Mouse (Mus musculus) forebrain, embryonic 14.5 days (tissue): Measurements from ENCODE around the gene Hsd11b1. TPM values are rescaled to one million over a fixed set of nuclear protein-coding genes. Genes with fewer than 3 reads are reported as not detected.

Source experiments
- ATAC-seq: fragments of 200-750 bp; cut with Nextera tagmentation; 2 replicates; pipeline ENCODE4 v1.8.0; 2017; ENCODE audit warnings: mild to moderate bottlenecking, moderate library complexity
- DNase-seq: peaks from one replicate; pipeline ENCODE4 v3.0.0-alpha.2; 2015; ENCODE audit warnings: low spot score
- H3K27ac ChIP-seq: fragments of 300-500 bp; sonication (generic); 2 replicates; pipeline ENCODE4 v1.5.1; 2014; ENCODE audit warnings: low read depth, mild to moderate bottlenecking, control low read depth, low read length, moderate library complexity
- H3K27me3 ChIP-seq: fragments of 300-500 bp; sonication (generic); replicated peaks from 2 replicates; pipeline ENCODE4 v1.6.1; 2014; ENCODE audit warnings: low read length, control low read depth, mixed read lengths; ENCODE audit not compliant: control insufficient read depth, insufficient read depth
- H3K36me3 ChIP-seq: fragments of 300-500 bp; sonication (generic); 2 replicates; pipeline ENCODE4 v1.6.1; 2014; ENCODE audit warnings: low read length, control low read depth; ENCODE audit not compliant: control insufficient read depth, insufficient read depth
- H3K4me1 ChIP-seq: fragments of 300-500 bp; sonication (generic); 2 replicates; pipeline ENCODE4 v1.6.1; 2014; ENCODE audit warnings: antibody characterized with exemption, low read length, control low read depth; ENCODE audit not compliant: control insufficient read depth, insufficient read depth
- H3K4me2 ChIP-seq: fragments of 300-500 bp; sonication (generic); 2 replicates; pipeline ENCODE4 v1.6.1; 2014; ENCODE audit warnings: mild to moderate bottlenecking, control low read depth, low read length
- H3K4me3 ChIP-seq: fragments of 300-500 bp; sonication (generic); 2 replicates; pipeline ENCODE4 v1.5.1; 2014; ENCODE audit warnings: low read depth, low read length, control low read depth
- H3K9ac ChIP-seq: fragments of 300-500 bp; sonication (generic); 2 replicates; pipeline ENCODE4 v1.6.1; 2014; ENCODE audit warnings: mild to moderate bottlenecking, low read length, control low read depth, moderate library complexity
- H3K9me3 ChIP-seq: fragments of 300-500 bp; sonication (generic); replicated peaks from 2 replicates; pipeline ENCODE4 v1.6.1; 2016; ENCODE audit warnings: low read length, control low read depth, mixed read lengths; ENCODE audit not compliant: control insufficient read depth
- WGBS: fragments of 180-500 bp; shearing (Covaris S2); extraction: QIAGEN DNeasy Blood & Tissue Kit; methylation state at CpG from one replicate; pipeline ENCODE4 v1.1.7; 2014; 5-methylcytosine and 5-hydroxymethylcytosine counted together
- polyA plus RNA-seq: library from polyadenylated mRNA; unstranded; fragments of >200 nt; fragmentation: Nextera tagmentation; extraction: Ambion mirVana; gene quantifications from 2 replicates; pipeline ENCODE4 v1.2.1, GENCODE M21; 2014

The Hsd11b1 gene
- polyA plus RNA-seq, 1 experiment from 2014 or later = 0.47 TPM

GRCm38 (mm10) chr1:193207503-193207902 lies 56.4 kb downstream of the Hsd11b1 start, which contains the start of gene Lamb3:
Gene Lamb3 (plus strand): TSS chr1:193207699.
- Histone ChIP-seq H3K4me2 (no peak within 1 kb of the TSS), H3K4me3 (no peak within 1 kb of the TSS), H3K9me3 (no peaks in the 10 kb centered on the region), H3K36me3 (no peaks in the 10 kb centered on the region), H3K27ac (no peak within 1 kb of the TSS), H3K27me3 (no peaks in the 10 kb centered on the region), H3K4me1 (no peaks in the 10 kb centered on the region), H3K9ac (no peak within 1 kb of the TSS)
- ATAC-seq (no peak), DNase-seq (no peak)
- WGBS = 88% methylated on average over 3 of the region's 3 CpGs

- 97% methylated on average over 2 of the region's 2 CpGs for WGBS
- no peaks in the 10 kb centered on the region for H3K36me3 ChIP-seq
- no peaks in the 10 kb centered on the region for H3K9me3 ChIP-seq
- no peak overlapping the region for H3K4me3 ChIP-seq
- no peak overlapping the region for H3K4me2 ChIP-seq
- H3K27me3 ChIP-seq = no peaks in the 10 kb centered on the region
- no peak overlapping the region for H3K27ac ChIP-seq
- no peak overlapping the region for H3K9ac ChIP-seq
- no peaks in the 10 kb centered on the region for H3K4me1 ChIP-seq
- ATAC-seq = no peak
- no peak for DNase-seq
Measured at GRCm38 (mm10) chr1:193205431-193205830, 58.4 kb downstream of the Hsd11b1 start.

GRCm38 (mm10) chr1:193203821-193204220 lies 60.1 kb downstream of the Hsd11b1 start:
- H3K4me2 ChIP-seq = no peak overlapping the region
- DNase-seq (no peak), ATAC-seq (no peak)
- H3K9ac ChIP-seq = no peak overlapping the region
- H3K27ac ChIP-seq = no peak overlapping the region
- H3K27me3 ChIP-seq = no peaks in the 10 kb centered on the region
- no peaks in the 10 kb centered on the region for H3K4me1 ChIP-seq
- H3K36me3 ChIP-seq = no peaks in the 10 kb centered on the region
- 90% methylated on average over 2 of the region's 2 CpGs for WGBS
- no peaks in the 10 kb centered on the region for H3K9me3 ChIP-seq
- no peak overlapping the region for H3K4me3 ChIP-seq

- no peak for DNase-seq
- Histone ChIP-seq H3K9me3 (no peaks in the 10 kb centered on the region), H3K4me1 (no peaks in the 10 kb centered on the region), H3K27me3 (no peaks in the 10 kb centered on the region), H3K4me2 (no peak within 1 kb of the TSS), H3K36me3 (no peaks in the 10 kb centered on the region), H3K9ac (no peak within 1 kb of the TSS), H3K27ac (no peak within 1 kb of the TSS), H3K4me3 (no peak within 1 kb of the TSS)
- WGBS = 64% methylated on average over 5 of the region's 5 CpGs
- no peak for ATAC-seq
Measured at GRCm38 (mm10) chr1:193201383-193201778, 62.5 kb downstream of the Hsd11b1 start, which contains the start of gene Traf3ip3. Gene Traf3ip3 (minus strand): TSS chr1:193201703.

- no peak overlapping the region for H3K4me2 ChIP-seq
- no peak overlapping the region for H3K27ac ChIP-seq
- no peaks in the 10 kb centered on the region for H3K9me3 ChIP-seq
- DNase-seq (no peak), ATAC-seq (no peak)
- WGBS = 89% methylated on average over 8 of the region's 8 CpGs
- no peaks in the 10 kb centered on the region for H3K27me3 ChIP-seq
- H3K4me3 ChIP-seq = no peak overlapping the region
- H3K9ac ChIP-seq = no peak overlapping the region
- no peaks in the 10 kb centered on the region for H3K4me1 ChIP-seq
- no peaks in the 10 kb centered on the region for H3K36me3 ChIP-seq
Measured at GRCm38 (mm10) chr1:193200640-193201382, 63.1 kb downstream of the Hsd11b1 start.

- DNase-seq (no peak), ATAC-seq (no peak)
- Histone ChIP-seq H3K9ac (no peak overlapping the region), H3K9me3 (no peaks in the 10 kb centered on the region), H3K27me3 (no peaks in the 10 kb centered on the region), H3K36me3 (no peaks in the 10 kb centered on the region), H3K27ac (no peak overlapping the region), H3K4me1 (no peaks in the 10 kb centered on the region), H3K4me3 (no peak overlapping the region), H3K4me2 (no peak overlapping the region)
- 83% methylated on average over 2 of the region's 2 CpGs for WGBS
Measured at GRCm38 (mm10) chr1:193198312-193198711, 65.6 kb downstream of the Hsd11b1 start.

- no peak for ATAC-seq
- Histone ChIP-seq H3K27ac (no peak overlapping the region), H3K4me3 (no peak overlapping the region), H3K27me3 (no peaks in the 10 kb centered on the region), H3K4me1 (no peaks in the 10 kb centered on the region), H3K4me2 (no peak overlapping the region), H3K9me3 (no peaks in the 10 kb centered on the region), H3K9ac (no peak overlapping the region), H3K36me3 (no peaks in the 10 kb centered on the region)
- 92% methylated on average over 18 of the region's 18 CpGs for WGBS
- no peak for DNase-seq
Measured at GRCm38 (mm10) chr1:193197494-193198205, 66.2 kb downstream of the Hsd11b1 start.

- Histone ChIP-seq H3K9me3 (no peaks in the 10 kb centered on the region), H3K36me3 (no peaks in the 10 kb centered on the region), H3K27me3 (no peaks in the 10 kb centered on the region), H3K4me1 (no peaks in the 10 kb centered on the region), H3K4me3 (no peak overlapping the region), H3K27ac (no peak overlapping the region), H3K4me2 (no peak overlapping the region), H3K9ac (no peak overlapping the region)
- DNase-seq (no peak), ATAC-seq (no peak)
- 69% methylated on average over 3 of the region's 3 CpGs for WGBS
Measured at GRCm38 (mm10) chr1:193195169-193195810, 68.6 kb downstream of the Hsd11b1 start.
